Mouse (Mus musculus) heart, adult 2 months (tissue): ENCODE results near the gene Plcb4.

Experiments
- CTCF ChIP-seq: fragments of 200-600 bp; IDR thresholded peaks from 2 replicates; pipeline ENCODE4 v1.8.1; 2022; ENCODE audit warnings: antibody characterized with exemption, mild to moderate bottlenecking, moderate library complexity
- EP300 ChIP-seq: fragments of 200-500 bp; IDR thresholded peaks from 2 replicates; pipeline ENCODE4 v1.6.1; 2011; ENCODE audit warnings: low read depth, low read length, control low read depth; ENCODE audit not compliant: insufficient read depth
- POLR2A ChIP-seq: fragments of 200-500 bp; IDR thresholded peaks from 2 replicates; pipeline ENCODE4 v1.6.1; 2011; ENCODE audit warnings: mild to moderate bottlenecking, low read depth, low read length, control low read depth; ENCODE audit not compliant: insufficient read depth

- TF ChIP-seq EP300 (no peak), CTCF (no peak), POLR2A (no peak)
These were observed 207.6 kb downstream of the Plcb4 start for GRCm38 (mm10) chr2:135866421-135866820.
